Mouse (Mus musculus): ENCODE results near the gene Olfr788. TPM values are rescaled to one million over a fixed set of nuclear protein-coding genes. Genes with fewer than 3 reads are reported as not detected.

Gene Olfr788
- not detected for polyA plus RNA-seq (2014; fragmentation: Illumina TruSeq; extraction: RNeasy Lipid Tissue Mini Kit (QIAGEN cat#74804); ENCODE audit: low read depth, low replicate concordance)

DNA sequence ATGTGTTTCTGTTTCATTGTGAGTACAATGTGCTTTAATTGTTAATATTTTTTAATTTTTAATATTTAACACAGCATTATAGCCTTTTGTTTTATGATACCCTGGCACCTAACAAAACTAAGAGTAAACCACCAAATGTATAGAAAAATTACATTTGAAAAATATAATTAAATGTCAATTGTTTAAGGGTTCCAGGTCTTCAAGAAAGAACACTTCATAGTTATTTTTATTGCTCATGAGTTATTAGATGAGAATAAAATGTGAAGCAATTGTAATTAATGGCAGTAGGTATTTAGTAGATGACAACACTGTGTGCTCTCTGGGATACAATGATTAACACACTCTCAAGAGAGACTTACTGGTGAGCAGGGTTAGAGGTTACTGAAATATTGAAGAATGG, at the start of gene Olfr788:
Olfr788 (plus strand) TSS at position 301 of the 400 bp plus-strand sequence.

DNA sequence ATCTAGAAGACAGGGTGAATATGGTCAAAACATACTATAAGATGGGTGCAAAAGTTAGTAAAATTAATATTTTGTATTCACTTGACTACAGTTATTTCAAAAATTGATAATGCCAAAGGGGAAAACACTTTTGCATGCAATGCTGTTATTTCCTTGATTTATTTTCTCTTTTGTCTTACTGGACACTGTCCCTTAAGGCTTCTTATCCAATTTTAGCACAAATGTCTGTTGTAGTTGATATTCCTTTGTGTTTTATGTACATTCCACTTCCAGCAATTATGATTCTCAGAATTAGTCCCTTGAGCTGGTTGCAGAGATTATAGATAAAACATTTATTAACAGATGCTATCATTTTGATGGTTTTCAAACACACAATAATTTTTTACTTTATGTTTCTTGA, 43.8 kb upstream of the Olfr788 start, which contains the start of gene Olfr786:
Olfr786 (plus strand) TSS at position 301 of the 400 bp plus-strand sequence.

DNA sequence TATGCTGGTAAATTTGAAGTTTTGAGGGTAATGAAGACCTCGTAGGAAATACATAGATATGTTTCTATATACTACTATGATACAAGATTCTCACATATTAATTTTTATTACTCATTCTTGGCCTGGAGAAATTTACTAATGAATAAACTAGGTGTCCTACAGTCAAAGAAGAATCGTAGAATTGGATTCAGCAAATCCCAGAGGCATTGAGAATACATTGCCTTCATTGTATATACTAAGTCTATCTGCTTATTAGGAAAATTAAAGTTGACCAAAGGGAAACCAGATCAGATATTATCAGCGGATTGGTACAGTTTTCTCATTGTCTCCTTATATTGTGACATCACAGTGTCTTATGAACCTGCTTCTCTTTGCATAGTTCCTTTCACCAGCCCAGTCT, 9.2 kb upstream of the Olfr788 start, which contains the start of gene Olfr787:
Olfr787 (plus strand) TSS at position 301 of the 400 bp plus-strand sequence.

DNA sequence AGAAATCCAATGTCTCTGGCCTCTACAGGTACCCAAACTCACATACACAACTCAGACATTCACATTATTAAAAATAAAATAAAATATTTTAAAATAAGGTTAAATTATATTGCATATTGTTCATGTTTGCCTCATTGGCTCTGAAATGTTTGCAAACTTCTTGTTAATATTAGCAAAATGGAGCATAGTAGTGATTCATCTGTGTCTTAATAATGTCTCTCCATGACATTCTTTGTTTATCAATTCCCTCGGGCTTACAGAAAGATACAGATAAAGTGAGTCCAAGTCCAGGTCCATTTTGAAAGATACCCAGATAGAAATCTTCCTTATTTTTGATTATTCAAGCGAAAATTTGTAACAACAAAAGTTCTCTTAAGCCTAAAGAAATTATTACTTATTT, 13.7 kb downstream of the Olfr788 start, which contains the start of gene Olfr789:
Olfr789 (plus strand) TSS at position 301 of the 400 bp plus-strand sequence.

DNA sequence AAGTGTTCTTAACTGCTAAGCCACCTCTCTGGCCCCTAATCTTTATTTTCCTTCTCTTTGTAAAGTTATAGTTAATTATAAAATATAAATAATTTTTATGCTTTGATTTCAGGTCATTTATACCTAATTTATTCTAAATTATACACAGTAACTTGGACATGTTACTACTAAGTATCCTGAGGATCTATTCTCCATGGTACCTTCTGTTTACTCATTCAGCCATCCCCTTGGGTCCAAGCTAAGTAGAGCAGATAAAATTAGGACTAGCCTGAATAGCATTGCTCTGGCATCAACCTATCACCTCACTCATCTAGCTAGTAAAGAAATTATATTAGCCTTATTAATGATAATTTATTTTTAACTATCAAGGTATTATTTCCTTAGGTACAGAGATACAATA, 27.4 kb downstream of the Olfr788 start, which contains the start of gene Olfr790:
Olfr790 (plus strand) TSS at position 301 of the 400 bp plus-strand sequence.

DNA sequence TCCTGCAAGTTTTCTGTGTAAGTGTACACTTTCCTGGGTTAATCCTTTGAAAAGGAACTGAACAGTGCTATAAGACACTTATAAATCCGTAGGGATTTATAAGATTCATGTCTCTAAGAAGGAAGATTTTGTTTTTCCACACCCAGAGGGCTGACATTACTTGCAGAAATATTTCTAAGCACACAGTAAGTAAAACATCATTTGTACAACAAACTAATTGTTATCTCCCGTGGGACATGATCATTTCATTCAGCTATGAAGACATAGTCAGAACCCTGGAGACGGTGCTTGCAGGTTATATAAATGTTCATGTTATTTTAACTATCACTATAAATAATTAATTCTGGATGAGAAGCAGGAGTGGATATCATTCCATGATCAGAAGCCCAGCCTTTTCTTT, 50.7 kb downstream of the Olfr788 start, which contains the start of gene Olfr791:
Olfr791 (plus strand) TSS at position 301 of the 400 bp plus-strand sequence.

Other genes starting within 250 kb of the Olfr788 start
- gene Olfr774, start 234.8 kb upstream of the Olfr788 start, polyA plus RNA-seq (2014; fragmentation: Illumina TruSeq; extraction: RNeasy Lipid Tissue Mini Kit (QIAGEN cat#74804); ENCODE audit: low read depth, low replicate concordance) = not detected
- not detected for gene Olfr775, start 222.6 kb upstream of the Olfr788 start, polyA plus RNA-seq (2014; fragmentation: Illumina TruSeq; extraction: RNeasy Lipid Tissue Mini Kit (QIAGEN cat#74804); ENCODE audit: low read depth, low replicate concordance)
- not detected for gene Olfr776, start 211.9 kb upstream of the Olfr788 start, polyA plus RNA-seq (2014; fragmentation: Illumina TruSeq; extraction: RNeasy Lipid Tissue Mini Kit (QIAGEN cat#74804); ENCODE audit: low read depth, low replicate concordance)
- gene Olfr777, start 199.5 kb upstream of the Olfr788 start, polyA plus RNA-seq (2014; fragmentation: Illumina TruSeq; extraction: RNeasy Lipid Tissue Mini Kit (QIAGEN cat#74804); ENCODE audit: low read depth, low replicate concordance) = not detected
- gene Olfr780, start 152.9 kb upstream of the Olfr788 start, polyA plus RNA-seq (2014; fragmentation: Illumina TruSeq; extraction: RNeasy Lipid Tissue Mini Kit (QIAGEN cat#74804); ENCODE audit: low read depth, low replicate concordance) = not detected
- gene Olfr781, start 142.1 kb upstream of the Olfr788 start, polyA plus RNA-seq (2014; fragmentation: Illumina TruSeq; extraction: RNeasy Lipid Tissue Mini Kit (QIAGEN cat#74804); ENCODE audit: low read depth, low replicate concordance) = not detected
- not detected for gene Olfr782, start 122.1 kb upstream of the Olfr788 start, polyA plus RNA-seq (2014; fragmentation: Illumina TruSeq; extraction: RNeasy Lipid Tissue Mini Kit (QIAGEN cat#74804); ENCODE audit: low read depth, low replicate concordance)
- not detected for gene Olfr784, start 86.9 kb upstream of the Olfr788 start, polyA plus RNA-seq (2014; fragmentation: Illumina TruSeq; extraction: RNeasy Lipid Tissue Mini Kit (QIAGEN cat#74804); ENCODE audit: low read depth, low replicate concordance)
- not detected for gene Olfr785, start 65.6 kb upstream of the Olfr788 start, polyA plus RNA-seq (2014; fragmentation: Illumina TruSeq; extraction: RNeasy Lipid Tissue Mini Kit (QIAGEN cat#74804); ENCODE audit: low read depth, low replicate concordance)
- gene Olfr786, start 43.7 kb upstream of the Olfr788 start, polyA plus RNA-seq (2014; fragmentation: Illumina TruSeq; extraction: RNeasy Lipid Tissue Mini Kit (QIAGEN cat#74804); ENCODE audit: low read depth, low replicate concordance) = not detected
- gene Olfr787, start 9.1 kb upstream of the Olfr788 start, polyA plus RNA-seq (2014; fragmentation: Illumina TruSeq; extraction: RNeasy Lipid Tissue Mini Kit (QIAGEN cat#74804); ENCODE audit: low read depth, low replicate concordance) = not detected
- not detected for gene Olfr789, start 13.8 kb downstream of the Olfr788 start, polyA plus RNA-seq (2014; fragmentation: Illumina TruSeq; extraction: RNeasy Lipid Tissue Mini Kit (QIAGEN cat#74804); ENCODE audit: low read depth, low replicate concordance)
- not detected for gene Olfr790, start 27.5 kb downstream of the Olfr788 start, polyA plus RNA-seq (2014; fragmentation: Illumina TruSeq; extraction: RNeasy Lipid Tissue Mini Kit (QIAGEN cat#74804); ENCODE audit: low read depth, low replicate concordance)
- gene Olfr791, start 50.8 kb downstream of the Olfr788 start, polyA plus RNA-seq (2014; fragmentation: Illumina TruSeq; extraction: RNeasy Lipid Tissue Mini Kit (QIAGEN cat#74804); ENCODE audit: low read depth, low replicate concordance) = not detected
- not detected for gene Olfr792, start 68.2 kb downstream of the Olfr788 start, polyA plus RNA-seq (2014; fragmentation: Illumina TruSeq; extraction: RNeasy Lipid Tissue Mini Kit (QIAGEN cat#74804); ENCODE audit: low read depth, low replicate concordance)
- gene Olfr794, start 96.7 kb downstream of the Olfr788 start, polyA plus RNA-seq (2014; fragmentation: Illumina TruSeq; extraction: RNeasy Lipid Tissue Mini Kit (QIAGEN cat#74804); ENCODE audit: low read depth, low replicate concordance) = not detected
- not detected for gene Olfr796, start 141.6 kb downstream of the Olfr788 start, polyA plus RNA-seq (2014; fragmentation: Illumina TruSeq; extraction: RNeasy Lipid Tissue Mini Kit (QIAGEN cat#74804); ENCODE audit: low read depth, low replicate concordance)
- not detected for gene Olfr798, start 156.9 kb downstream of the Olfr788 start, polyA plus RNA-seq (2014; fragmentation: Illumina TruSeq; extraction: RNeasy Lipid Tissue Mini Kit (QIAGEN cat#74804); ENCODE audit: low read depth, low replicate concordance)
- gene Olfr799, start 166.5 kb downstream of the Olfr788 start, polyA plus RNA-seq (2014; fragmentation: Illumina TruSeq; extraction: RNeasy Lipid Tissue Mini Kit (QIAGEN cat#74804); ENCODE audit: low read depth, low replicate concordance) = not detected
- not detected for gene Olfr800, start 186.7 kb downstream of the Olfr788 start, polyA plus RNA-seq (2014; fragmentation: Illumina TruSeq; extraction: RNeasy Lipid Tissue Mini Kit (QIAGEN cat#74804); ENCODE audit: low read depth, low replicate concordance)
- gene Olfr801, start 202.9 kb downstream of the Olfr788 start, polyA plus RNA-seq (2014; fragmentation: Illumina TruSeq; extraction: RNeasy Lipid Tissue Mini Kit (QIAGEN cat#74804); ENCODE audit: low read depth, low replicate concordance) = not detected
- not detected for gene Olfr802, start 217.2 kb downstream of the Olfr788 start, polyA plus RNA-seq (2014; fragmentation: Illumina TruSeq; extraction: RNeasy Lipid Tissue Mini Kit (QIAGEN cat#74804); ENCODE audit: low read depth, low replicate concordance)
- not detected for gene Olfr803, start 223.3 kb downstream of the Olfr788 start, polyA plus RNA-seq (2014; fragmentation: Illumina TruSeq; extraction: RNeasy Lipid Tissue Mini Kit (QIAGEN cat#74804); ENCODE audit: low read depth, low replicate concordance)
- gene Olfr804, start 232.2 kb downstream of the Olfr788 start, polyA plus RNA-seq (2014; fragmentation: Illumina TruSeq; extraction: RNeasy Lipid Tissue Mini Kit (QIAGEN cat#74804); ENCODE audit: low read depth, low replicate concordance) = not detected